Mouse (Mus musculus) CH12.LX (cell line): ENCODE results near the gene Zpr1. TPM values are rescaled to one million over a fixed set of nuclear protein-coding genes. Genes with fewer than 3 reads are reported as not detected.

Source experiments
- DNase-seq: peaks from one replicate; pipeline ENCODE4 v3.0.0-alpha.2; 2013; ENCODE audit errors: extremely low read depth
- H3K27ac ChIP-seq: 2 replicates; pipeline ENCODE4 v1.5.1; 2012; ENCODE audit warnings: low read depth, mild to moderate bottlenecking, control low read depth, moderate library complexity; ENCODE audit not compliant: insufficient read depth
- H3K27me3 ChIP-seq: replicated peaks from 2 replicates; pipeline ENCODE3; 2012; ENCODE audit warnings: inconsistent platforms
- H3K36me3 ChIP-seq, 2 experiments: replicated peaks in 1 of 2; 2 replicates each; pipeline versions ENCODE3 to v1.6.1; 2012; ENCODE audit warnings: inconsistent platforms in 1 of 2, low read length in 1 of 2, mild to moderate bottlenecking in 1 of 2, mixed read lengths in 1 of 2, moderate library complexity in 1 of 2; ENCODE audit not compliant: control insufficient read depth in 1 of 2, insufficient read depth in 1 of 2
- H3K4me1 ChIP-seq, 2 experiments: 2 replicates each; pipeline ENCODE4 v1.6.1; 2012; ENCODE audit warnings: inconsistent platforms in 1 of 2, moderate library complexity in 1 of 2; ENCODE audit not compliant: insufficient read depth in 2 of 2, control insufficient read depth in 1 of 2
- H3K4me2 ChIP-seq: 2 replicates; pipeline ENCODE4 v1.6.1; 2012; ENCODE audit warnings: low read depth, mild to moderate bottlenecking, control low read depth; ENCODE audit not compliant: poor library complexity, insufficient read depth, severe bottlenecking
- H3K4me3 ChIP-seq, 3 experiments: fragments of 150-350 bp in 1 of 3; sonication (generic) in 1 of 3; replicated peaks in 1 of 3; 2 replicates each; pipeline versions ENCODE3 to v1.5.1; 2011 to 2012; ENCODE audit warnings: low read depth in 2 of 3, low read length in 2 of 3, mild to moderate bottlenecking in 2 of 3, moderate library complexity in 2 of 3, control low read depth in 1 of 3, improper control_type of control experiment in 1 of 3, inconsistent platforms in 1 of 3, mixed read lengths in 1 of 3; ENCODE audit not compliant: poor library complexity in 1 of 3
- H3K79me2 ChIP-seq: replicated peaks from 2 replicates; pipeline ENCODE4 v1.6.1; 2012; ENCODE audit warnings: mild to moderate bottlenecking, moderate library complexity; ENCODE audit not compliant: control insufficient read depth, poor library complexity, insufficient read depth, severe bottlenecking; ENCODE audit errors: extremely low read depth
- H3K9ac ChIP-seq: 2 replicates; pipeline ENCODE4 v1.6.1; 2012; ENCODE audit warnings: low read depth, mild to moderate bottlenecking, control low read depth, moderate library complexity; ENCODE audit not compliant: insufficient read depth
- H3K9me3 ChIP-seq: replicated peaks from 2 replicates; pipeline ENCODE3; 2012; ENCODE audit warnings: low read length, inconsistent platforms, mixed read lengths
- BHLHE40 ChIP-seq: IDR thresholded peaks from 2 replicates; pipeline ENCODE4 v1.6.1; 2011; ENCODE audit warnings: mild to moderate bottlenecking, low read depth, low read length, improper control_type of control experiment
- E2F4 ChIP-seq: IDR thresholded peaks from 2 replicates; pipeline ENCODE4 v1.6.1; 2011; ENCODE audit warnings: low read depth, low read length, improper control_type of control experiment; ENCODE audit not compliant: insufficient replicate concordance
- ELF1 ChIP-seq: IDR thresholded peaks from 2 replicates; pipeline ENCODE4 v1.6.1; 2014; ENCODE audit warnings: low read depth, mild to moderate bottlenecking, inconsistent platforms, low read length, improper control_type of control experiment
- ETS1 ChIP-seq: conservative IDR thresholded peaks from 2 replicates; pipeline ENCODE4 v1.6.1; 2012; ENCODE audit warnings: low read depth, mild to moderate bottlenecking, inconsistent platforms, low read length, improper control_type of control experiment, moderate library complexity
- HCFC1 ChIP-seq: IDR thresholded peaks from 2 replicates; pipeline ENCODE4 v1.6.1; 2012; ENCODE audit warnings: low read depth, mild to moderate bottlenecking, inconsistent platforms, low read length, improper control_type of control experiment
- IRF4 ChIP-seq: IDR thresholded peaks from 2 replicates; pipeline ENCODE4 v1.6.1; 2014; ENCODE audit warnings: low read depth, mild to moderate bottlenecking, inconsistent platforms, low read length, improper control_type of control experiment
- JUN ChIP-seq: IDR thresholded peaks from 2 replicates; pipeline ENCODE4 v1.6.1; 2011; ENCODE audit warnings: low read depth, mild to moderate bottlenecking, low read length, improper control_type of control experiment, moderate library complexity; ENCODE audit not compliant: insufficient read depth
- JUND ChIP-seq: conservative IDR thresholded peaks from 2 replicates; pipeline ENCODE4 v1.6.1; 2011; ENCODE audit warnings: low read depth, low read length, improper control_type of control experiment
- MAZ ChIP-seq: IDR thresholded peaks from 2 replicates; pipeline ENCODE4 v1.6.1; 2012; ENCODE audit warnings: low read depth, mild to moderate bottlenecking, inconsistent platforms, low read length, improper control_type of control experiment, moderate library complexity
- MEF2A ChIP-seq: IDR thresholded peaks from 2 replicates; pipeline ENCODE4 v1.6.1; 2014; ENCODE audit warnings: low read depth, mild to moderate bottlenecking, inconsistent platforms, low read length, improper control_type of control experiment, borderline replicate concordance
- MYC ChIP-seq: IDR thresholded peaks from 2 replicates; pipeline ENCODE4 v1.6.1; 2011; ENCODE audit warnings: low read depth, mild to moderate bottlenecking, improper control_type of control experiment, low read length
- NRF1 ChIP-seq: IDR thresholded peaks from 2 replicates; pipeline ENCODE4 v1.6.1; 2014; ENCODE audit warnings: low read depth, mild to moderate bottlenecking, inconsistent platforms, low read length, improper control_type of control experiment, moderate library complexity
- POLR2A ChIP-seq: IDR thresholded peaks from 2 replicates; pipeline ENCODE4 v1.6.1; 2011; ENCODE audit warnings: low read depth, mild to moderate bottlenecking, improper control_type of control experiment, low read length
- POLR2AphosphoS2 ChIP-seq: IDR thresholded peaks from 2 replicates; pipeline ENCODE4 v1.6.1; 2011; ENCODE audit warnings: low read depth, low read length, improper control_type of control experiment
- TBP ChIP-seq: conservative IDR thresholded peaks from 2 replicates; pipeline ENCODE4 v1.6.1; 2011; ENCODE audit warnings: low read depth, low read length, improper control_type of control experiment
- UBTF ChIP-seq: IDR thresholded peaks from 2 replicates; pipeline ENCODE4 v1.6.1; 2012; ENCODE audit warnings: low read depth, mild to moderate bottlenecking, inconsistent platforms, low read length, improper control_type of control experiment, moderate library complexity
- USF1 ChIP-seq: IDR thresholded peaks from 2 replicates; pipeline ENCODE4 v1.6.1; 2014; ENCODE audit warnings: low read depth, mild to moderate bottlenecking, inconsistent platforms, low read length, improper control_type of control experiment
- USF2 ChIP-seq: conservative IDR thresholded peaks from 2 replicates; pipeline ENCODE4 v1.6.1; 2011; ENCODE audit warnings: low read depth, low read length, improper control_type of control experiment
- ZKSCAN1 ChIP-seq: IDR thresholded peaks from 2 replicates; pipeline ENCODE4 v1.6.1; 2012; ENCODE audit warnings: low read depth, inconsistent platforms, low read length, improper control_type of control experiment, borderline replicate concordance
- ZMIZ1 ChIP-seq: IDR thresholded peaks from 2 replicates; pipeline ENCODE4 v1.6.1; 2012; ENCODE audit warnings: low read depth, mild to moderate bottlenecking, inconsistent platforms, low read length, improper control_type of control experiment
- dilution Hi-C: fragments of 300-500 bp; cut with MboI; formaldehyde crosslinking; loops from 2 replicates; pipeline ENCODE4 v1.14.3; 2020; ENCODE audit warnings: low sequenced_read_pairs; ENCODE audit not compliant: extremely low pct_unique_long_range_greater_than_20kb, extremely low pct_ligation_motif_present
- in situ Hi-C: fragments of 300-500 bp; cut with MboI; formaldehyde crosslinking; loops from 3 replicates; pipeline ENCODE4 v1.14.3; 2019; ENCODE audit warnings: low sequenced_read_pairs, low pct_ligation_motif_present, low pct_unique_long_range_greater_than_20kb, mixed read lengths
- polyA plus RNA-seq: library from polyadenylated mRNA; unstranded; fragments of >175 nt; gene quantifications from 2 replicates; pipeline ENCODE4 v1.2.1, GENCODE M21; 2012; ENCODE audit warnings: low read depth; ENCODE audit not compliant: insufficient read length
- total RNA-seq, 2 experiments: library from RNA; depleted of rRNA; stranded (reverse); fragments of 300-350 nt in 1 of 2; fragments of >200 nt in 1 of 2; gene quantifications; 2 replicates each; pipeline ENCODE4 v1.2.3; 2012 to 2014

Gene Zpr1
- total and polyA plus RNA-seq, 3 experiments = 46.0 to 108 (median 66.8) TPM

GRCm38 (mm10) chr9:46315807-46316365 is 43.0 kb downstream of the Zpr1 start:
- no peak for TF ChIP-seq MAZ
- TF ChIP-seq TBP = no peak
- no peak for TF ChIP-seq NRF1
- TF ChIP-seq IRF4 = no peak
- TF ChIP-seq E2F4 = no peak
- no peak for TF ChIP-seq USF2
- TF ChIP-seq UBTF = no peak
- no peak for TF ChIP-seq USF1
- in situ Hi-C loops (no loop called here), dilution Hi-C loops (no loop called here)
- Histone ChIP-seq H3K36me3 (no peaks in the 10 kb centered on the region), H3K9ac (no peak overlapping the region), H3K27ac (no peak overlapping the region), H3K79me2 (no peaks in the 10 kb centered on the region), H3K9me3 (peaks cover 15% of the 10 kb centered on the region), H3K4me2 (no peak overlapping the region), H3K4me1 (no peaks in the 10 kb centered on the region; a peak in 1 of 4 replicates), H3K4me3 (no peak overlapping the region), H3K27me3 (peaks cover 54% of the 10 kb centered on the region)
- no peak for DNase-seq

- in situ Hi-C loops (no loop called here), dilution Hi-C loops (no loop called here)
- H3K9ac ChIP-seq = no peak overlapping the region
- H3K9me3 ChIP-seq = peaks cover 15% of the 10 kb centered on the region
- H3K4me1 ChIP-seq = no peaks in the 10 kb centered on the region; a peak in 1 of 4 replicates
- no peak overlapping the region for H3K4me2 ChIP-seq
- no peaks in the 10 kb centered on the region for H3K36me3 ChIP-seq
- H3K27me3 ChIP-seq = peaks cover 57% of the 10 kb centered on the region
- no peak for TF ChIP-seq E2F4
- TF ChIP-seq ETS1 = no peak
- TF ChIP-seq ELF1 = no peak
- TF ChIP-seq IRF4 = no peak
- no peak for TF ChIP-seq TBP
- TF ChIP-seq MEF2A = no peak
- TF ChIP-seq UBTF = no peak
- TF ChIP-seq ZMIZ1 = no peak
- TF ChIP-seq NRF1 = no peak
- no peak for TF ChIP-seq POLR2A
- TF ChIP-seq MYC = no peak
- no peak for TF ChIP-seq POLR2AphosphoS2
- TF ChIP-seq JUND = no peak
- TF ChIP-seq HCFC1 = no peak
- no peak for TF ChIP-seq BHLHE40
- TF ChIP-seq ZKSCAN1 = no peak
- TF ChIP-seq USF1 = no peak
- TF ChIP-seq JUN = no peak
- no peak for DNase-seq
- no peaks in the 10 kb centered on the region for H3K79me2 ChIP-seq
- no peak overlapping the region for H3K4me3 ChIP-seq
- H3K27ac ChIP-seq = no peak overlapping the region
These were observed 43.5 kb downstream of the Zpr1 start for GRCm38 (mm10) chr9:46316388-46316787.
